Mouse (Mus musculus) liver, embryonic 14.5 days (tissue): ENCODE measurements around the gene Macrod1.

Experiments used
- CTCF ChIP-seq: IDR thresholded peaks from 2 replicates; pipeline ENCODE4 v1.5.1; 2016; ENCODE audit warnings: antibody characterized with exemption, low read depth, control low read depth
- EP300 ChIP-seq: IDR thresholded peaks from 2 replicates; pipeline ENCODE4 v1.6.1; 2016; ENCODE audit warnings: antibody characterized with exemption, low read depth

GRCm38 (mm10) chr19:7056248-7057087 lies at the start of gene Macrod1:
- TF ChIP-seq CTCF (no peak), EP300 (no peak)
